Mouse (Mus musculus): ENCODE data around the gene Bri3bp.
A peak's percentile ranks its signal among the peaks of the same experiment; 100 is the strongest.

Bri3bp gene

DNA sequence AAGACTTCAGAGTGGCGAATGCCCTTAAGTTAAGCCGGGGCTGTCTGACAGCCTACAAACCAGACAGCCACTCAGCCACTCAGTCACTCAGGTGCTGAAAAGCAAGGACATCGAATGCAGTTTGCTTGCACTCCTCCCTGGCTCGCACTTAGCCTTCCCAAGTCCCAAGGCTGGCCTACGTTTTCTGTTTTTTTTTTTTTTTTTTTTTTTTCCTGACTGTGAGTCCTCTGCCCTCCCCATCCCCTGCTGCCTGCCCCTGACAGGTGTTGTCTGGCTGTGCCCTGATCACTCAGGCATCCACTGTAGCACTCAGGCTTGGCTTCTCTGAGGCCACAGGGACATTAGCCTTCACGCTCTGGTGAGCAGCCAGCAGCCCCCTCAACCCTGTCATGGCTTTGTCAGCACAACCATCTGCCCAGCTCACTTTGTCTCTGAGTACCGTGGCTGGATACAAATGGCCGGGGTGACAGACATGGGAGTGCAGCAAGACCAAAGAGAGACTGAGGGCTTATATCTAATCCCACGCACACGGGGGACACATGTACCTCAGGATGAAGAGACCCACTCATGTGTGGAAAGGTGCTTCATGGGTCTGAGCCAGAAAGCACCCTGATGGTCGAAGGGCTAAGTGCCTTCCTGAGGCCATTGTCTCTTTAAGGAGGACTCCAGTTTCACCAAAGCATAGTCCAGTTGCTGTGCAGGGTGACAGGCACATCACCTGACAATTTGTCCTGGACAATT lies 46.2 kb downstream of the Bri3bp start:
- no peak for DNase-seq

DNA sequence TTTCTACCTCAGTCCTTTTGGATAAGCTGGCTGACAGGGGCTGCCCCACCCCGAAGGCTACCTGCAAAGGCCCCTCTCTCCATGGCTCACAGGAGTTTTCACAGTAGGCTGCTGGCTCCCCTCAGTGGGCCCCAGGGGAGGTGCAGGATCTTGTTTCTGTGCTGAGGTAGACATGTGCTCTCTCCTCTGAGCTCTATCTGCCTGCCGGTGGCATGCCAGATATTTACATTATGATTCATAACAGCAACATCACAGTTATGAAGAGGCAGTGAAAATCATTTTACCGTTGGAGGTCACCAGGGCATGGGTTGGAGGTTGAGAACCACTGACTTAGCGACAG lies 46.7 kb downstream of the Bri3bp start:
- no peak for DNase-seq

DNA sequence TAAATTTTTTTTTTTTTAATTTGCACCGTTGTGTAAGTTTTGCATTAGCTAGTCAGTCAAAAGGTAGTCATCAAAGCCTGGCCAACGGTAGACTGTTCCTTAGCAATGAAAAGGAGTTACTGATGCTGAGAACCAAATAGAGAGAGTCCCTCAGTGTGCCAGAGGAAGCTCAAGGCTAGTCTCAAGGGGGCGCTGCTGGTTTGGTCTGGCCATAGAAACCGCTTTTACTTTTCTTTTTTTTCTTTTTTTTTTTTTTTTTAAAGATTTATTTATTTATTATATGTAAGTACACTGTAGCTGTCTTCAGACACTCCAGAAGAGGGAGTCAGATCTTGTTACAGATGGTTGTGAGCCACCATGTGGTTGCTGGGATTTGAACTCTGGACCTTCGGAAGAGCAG lies 47.6 kb downstream of the Bri3bp start:
- peak; percentile 32 to 38 for DNase-seq

DNA sequence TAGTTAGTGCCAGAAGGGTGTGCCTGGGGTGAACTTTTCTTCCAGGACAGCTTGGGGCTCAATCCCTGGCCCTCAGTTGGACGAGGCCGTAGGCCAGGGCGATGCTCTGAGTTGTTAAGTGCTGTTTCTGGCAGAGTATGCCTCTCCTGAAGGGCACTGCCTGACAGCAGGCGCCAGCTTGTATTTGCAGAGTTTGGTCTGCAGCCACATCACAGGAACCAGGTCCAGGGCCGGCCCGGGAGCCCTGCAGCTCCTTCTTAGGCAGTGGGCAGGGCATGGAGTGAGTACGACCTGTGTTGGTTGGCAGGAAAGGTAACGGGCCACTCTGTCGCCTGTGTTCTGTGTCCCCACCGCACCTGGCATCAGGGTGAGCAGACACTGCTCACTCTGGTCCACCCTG lies 49.7 kb downstream of the Bri3bp start:
- DNase-seq = no peak

DNA sequence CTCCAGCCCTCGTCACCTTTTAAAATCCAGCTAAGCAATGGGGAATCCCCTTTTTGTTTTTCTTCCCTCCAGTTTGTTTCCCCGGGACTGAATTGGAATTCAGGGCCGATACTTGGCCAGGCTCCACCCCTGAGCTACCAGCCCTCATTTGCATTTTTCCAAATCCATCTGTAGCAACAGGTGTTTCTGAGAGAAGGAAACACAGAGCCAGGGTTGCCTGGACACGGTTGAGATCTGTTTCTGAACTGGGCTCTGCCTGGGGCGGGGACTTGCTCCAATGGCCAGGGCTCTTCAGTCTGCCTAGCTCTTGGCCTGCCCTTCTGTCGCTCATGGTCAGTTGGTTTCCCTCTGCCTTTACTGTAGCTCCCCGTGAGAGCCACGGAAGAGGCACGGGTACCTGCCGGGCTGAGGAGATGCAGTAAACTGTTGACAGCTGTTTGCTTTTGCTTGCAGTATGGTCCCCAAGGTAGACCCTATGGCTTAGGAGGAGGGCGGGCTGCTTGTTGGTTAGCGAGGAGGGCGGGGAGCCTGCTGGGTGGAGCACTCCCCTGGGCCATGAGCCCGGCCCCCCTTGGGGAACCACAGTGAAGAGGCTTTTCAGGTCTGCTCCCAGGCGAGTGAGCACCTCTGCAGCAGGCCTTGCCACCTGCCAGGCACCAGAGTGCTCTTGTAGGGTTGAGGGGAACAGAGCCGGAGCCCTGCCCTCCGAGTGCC lies 51.2 kb downstream of the Bri3bp start:
- no peak for DNase-seq

DNA sequence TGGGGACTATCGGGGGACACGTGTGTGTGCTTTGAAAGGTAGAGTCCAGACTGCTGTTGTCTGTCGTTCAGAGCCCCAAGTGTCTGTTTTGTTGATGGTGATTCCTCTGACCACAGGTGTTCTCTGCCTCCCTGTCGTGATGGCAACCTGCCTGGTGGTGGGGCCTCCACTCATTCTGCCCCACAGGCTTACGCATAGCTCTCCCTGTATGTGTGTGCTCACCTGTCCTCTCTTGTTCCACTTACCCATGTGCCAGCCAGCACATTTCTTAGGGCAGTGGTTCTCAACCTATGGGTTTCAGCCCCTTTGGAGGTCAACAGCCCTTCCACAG lies 51.7 kb downstream of the Bri3bp start:
- DNase-seq = no peak

DNA sequence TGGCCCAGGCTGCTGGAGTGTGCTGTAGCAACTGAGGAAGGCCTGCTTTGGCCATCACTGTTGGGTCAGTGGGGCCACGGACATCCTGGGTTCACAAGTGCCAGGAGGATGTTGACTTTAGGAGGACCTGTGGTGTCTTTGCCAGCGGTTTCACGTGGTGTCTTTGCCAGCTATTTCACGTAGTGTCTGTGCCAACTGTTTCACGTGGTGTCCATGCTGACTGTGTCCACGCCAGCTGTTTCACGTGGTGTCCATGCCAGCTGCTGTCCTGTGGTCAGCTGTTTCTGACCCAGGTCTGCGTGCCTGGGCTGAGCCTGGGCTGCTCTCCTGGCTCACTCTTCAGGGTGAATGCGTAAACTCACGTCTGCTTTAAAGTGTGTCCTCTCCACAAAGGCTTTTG lies 54.3 kb downstream of the Bri3bp start:
- no peak for DNase-seq

DNA sequence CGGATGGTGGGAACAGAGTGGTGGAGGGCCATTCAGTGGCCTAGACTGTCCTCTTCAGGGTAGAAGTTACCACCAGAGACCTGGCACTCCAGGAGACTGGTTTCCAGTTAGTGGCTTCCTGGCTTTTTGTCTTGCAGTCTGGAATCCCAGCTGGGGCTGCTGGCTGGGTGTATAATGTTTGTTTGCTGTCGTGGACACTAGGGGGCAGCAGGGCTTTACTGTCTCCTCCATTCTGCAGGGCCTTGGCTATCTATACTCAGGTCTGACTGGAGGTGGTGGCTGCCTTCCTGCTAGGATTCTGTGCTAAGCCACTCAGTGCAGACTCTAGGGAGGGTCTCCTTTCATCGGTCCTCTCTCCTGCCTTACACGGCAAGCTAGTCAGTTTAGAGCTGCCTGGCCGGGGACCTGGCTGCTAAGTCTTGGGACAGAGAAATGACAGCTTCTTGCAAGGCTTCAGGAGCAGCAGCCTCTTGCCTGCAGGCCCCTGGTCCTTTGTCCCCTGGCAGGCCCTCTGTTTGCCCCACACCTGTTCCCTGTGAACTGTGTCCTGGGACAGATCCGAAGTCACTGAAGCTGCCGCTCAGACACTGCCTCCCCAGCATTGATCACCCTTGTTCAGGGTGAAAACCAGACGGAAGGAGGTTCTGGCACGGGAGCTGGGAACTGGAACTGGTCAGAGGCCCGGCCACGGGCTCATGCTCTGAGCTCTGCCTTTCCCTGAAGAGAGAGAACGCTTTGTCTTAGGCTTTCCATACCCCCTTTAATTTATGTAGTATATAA lies 56.6 kb downstream of the Bri3bp start:
- DNase-seq = peak; percentile 53 to 56

DNA sequence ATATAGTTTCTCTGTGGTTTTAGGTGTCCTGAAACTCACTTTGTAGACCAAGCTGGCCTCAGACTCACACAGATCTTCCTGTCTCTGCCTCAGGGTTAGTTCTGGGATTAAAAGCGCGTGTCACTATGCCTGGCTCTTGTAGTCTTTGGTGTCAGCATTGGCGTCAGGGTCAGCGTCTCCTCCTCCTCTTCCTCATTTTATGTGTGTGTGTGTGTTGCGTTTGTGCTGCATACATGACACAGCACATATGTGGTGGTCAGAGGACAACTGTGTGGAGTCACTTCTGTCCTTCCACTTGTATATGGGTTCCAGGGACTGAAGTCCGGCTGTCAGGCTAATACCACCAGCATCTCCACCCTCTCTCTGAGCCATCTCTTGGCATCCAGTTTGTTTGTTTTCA lies 60.1 kb downstream of the Bri3bp start:
- no peak for DNase-seq

DNA sequence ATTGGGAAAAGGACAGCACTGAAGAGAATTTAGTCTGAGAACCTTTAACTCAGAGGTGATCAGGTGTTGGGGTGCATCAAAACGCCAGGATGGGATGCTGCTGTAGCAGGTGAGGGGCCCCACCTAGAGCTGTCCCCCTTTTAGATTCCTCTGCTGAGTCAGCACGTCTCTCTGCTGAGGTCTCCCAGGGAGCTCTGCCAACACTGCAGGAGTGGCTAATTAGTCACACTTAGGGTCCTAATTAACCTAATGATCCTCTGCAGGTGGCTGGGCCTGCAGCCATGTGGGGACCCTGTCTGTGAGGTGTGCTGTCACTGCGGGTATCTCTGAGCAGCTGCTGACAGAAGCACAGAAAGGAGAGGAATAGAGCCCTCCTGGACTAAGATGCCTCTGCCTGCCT lies 60.8 kb downstream of the Bri3bp start:
- DNase-seq = no peak

DNA sequence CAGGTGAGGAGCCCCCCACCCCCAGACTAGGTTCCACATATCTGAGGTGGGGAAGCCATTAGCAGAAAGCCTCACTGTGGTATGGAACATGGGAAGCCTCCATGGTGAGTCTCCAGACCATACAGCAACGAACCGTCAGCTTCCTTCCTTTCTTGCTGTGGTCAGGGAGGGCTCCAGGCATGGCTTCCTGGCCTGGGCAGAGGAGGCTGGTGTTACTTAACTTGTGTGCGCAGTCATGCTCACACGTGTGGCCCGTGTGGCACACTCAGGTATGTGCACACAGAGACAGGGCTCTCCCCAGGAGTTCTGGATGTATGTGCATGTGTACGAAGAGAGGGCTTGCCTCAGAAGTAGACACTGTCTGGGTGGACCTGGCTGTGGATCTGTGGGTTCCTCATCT lies 62.3 kb downstream of the Bri3bp start:
- DNase-seq = no peak

DNA sequence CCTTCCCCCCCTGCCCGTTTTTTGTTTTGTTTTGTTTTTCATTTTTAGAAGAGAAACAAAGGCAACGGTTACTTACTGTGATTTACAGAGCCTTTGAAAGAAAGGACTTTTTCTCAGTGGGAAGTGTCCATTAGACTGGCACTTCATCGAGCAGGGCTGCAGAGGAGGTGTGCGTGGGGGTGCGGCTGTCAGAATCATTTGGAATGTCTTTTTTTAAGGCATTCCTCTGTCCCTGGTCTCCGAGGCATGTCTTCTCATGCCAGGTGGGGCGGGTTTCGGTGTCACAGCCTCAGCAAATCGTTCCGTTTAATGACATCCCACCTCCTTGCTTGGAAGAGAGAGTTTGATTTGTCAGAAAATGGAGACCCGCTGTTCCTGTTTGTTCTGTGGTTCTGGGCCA lies 63.3 kb downstream of the Bri3bp start:
- DNase-seq = no peak

DNA sequence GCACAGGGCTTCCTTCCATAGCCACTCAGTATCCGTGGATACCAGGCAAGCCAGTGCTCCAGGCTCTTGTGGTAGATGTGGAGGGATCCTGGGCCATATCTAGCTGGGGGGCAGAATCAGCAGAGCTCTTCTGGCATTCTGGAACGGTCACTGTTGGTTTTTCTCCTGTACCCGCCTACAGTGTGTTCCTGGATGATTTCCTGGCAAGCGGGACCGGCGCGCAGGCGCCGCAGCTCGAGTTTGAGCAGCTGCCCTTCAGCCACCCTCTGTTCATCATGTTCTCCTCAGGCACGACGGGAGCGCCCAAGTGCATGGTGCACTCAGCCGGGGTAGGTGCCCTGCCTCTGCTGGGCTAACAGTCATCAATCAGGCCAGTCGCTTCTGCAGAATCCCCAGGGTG lies 64.6 kb downstream of the Bri3bp start:
- DNase-seq = no peak

DNA sequence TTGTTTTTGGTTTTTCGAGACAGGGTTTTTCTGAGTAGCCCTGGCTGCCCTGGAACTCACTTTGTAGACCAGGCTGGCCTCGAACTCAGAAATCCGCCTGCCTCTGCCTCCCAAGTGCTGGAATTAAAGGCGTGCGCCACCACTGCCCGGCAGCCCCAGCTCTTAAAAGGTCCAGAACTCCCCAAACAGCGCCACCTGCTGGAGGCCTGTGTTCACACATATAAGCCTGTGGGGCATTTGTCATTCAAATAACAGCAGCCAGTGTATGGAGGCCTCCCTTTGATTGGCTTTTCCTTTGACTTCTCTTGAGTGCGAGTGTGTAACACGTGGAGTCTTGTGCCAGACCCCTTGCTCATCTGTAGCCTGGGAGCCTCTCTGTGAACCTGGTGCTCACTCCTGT lies 66.2 kb downstream of the Bri3bp start:
- DNase-seq = no peak

DNA sequence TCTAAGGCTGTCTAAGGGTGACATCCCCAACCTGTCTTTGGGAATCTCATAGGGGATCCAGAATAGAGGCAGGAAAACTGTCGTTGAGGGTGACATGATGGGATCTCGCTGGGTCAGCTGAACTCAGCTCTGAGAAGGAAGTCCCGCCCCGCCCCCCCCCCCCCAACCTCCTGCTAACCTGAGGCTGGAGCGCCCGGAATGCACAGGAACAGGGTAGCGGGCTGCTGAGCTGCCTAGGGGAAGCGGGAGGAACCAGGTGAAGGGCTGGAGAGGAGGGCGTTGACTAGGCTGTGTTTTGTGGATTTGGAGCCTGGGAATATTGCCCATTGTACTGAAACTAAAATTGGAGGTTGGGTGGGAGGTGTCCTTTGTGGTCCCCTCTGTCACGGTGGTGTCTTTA lies 66.6 kb downstream of the Bri3bp start:
- DNase-seq = no peak

DNA sequence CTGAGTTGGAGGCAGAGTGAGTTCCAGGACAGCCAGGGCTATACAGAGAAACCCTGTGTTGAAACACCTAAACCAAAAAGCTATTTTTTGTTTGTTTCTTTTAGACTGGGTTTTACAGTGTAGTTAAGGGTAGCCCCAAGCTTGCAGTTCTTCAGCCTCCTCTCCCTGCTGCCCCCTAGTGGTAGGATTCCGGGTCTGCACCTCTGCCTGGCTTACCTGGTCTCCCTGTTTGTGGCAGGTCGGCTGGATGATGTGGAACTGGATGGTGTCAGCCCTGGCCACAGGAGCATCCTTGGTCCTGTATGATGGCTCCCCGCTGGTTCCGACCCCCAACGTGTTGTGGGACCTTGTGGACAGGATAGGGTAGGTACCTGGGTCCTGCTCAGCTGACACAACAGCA lies 68.2 kb downstream of the Bri3bp start:
- peak; percentile 49 to 58 for DNase-seq

All from thymus, postnatal 36 days (tissue).